ENCODE assay signal across 23 mouse cellular contexts in the genomic region with DNA sequence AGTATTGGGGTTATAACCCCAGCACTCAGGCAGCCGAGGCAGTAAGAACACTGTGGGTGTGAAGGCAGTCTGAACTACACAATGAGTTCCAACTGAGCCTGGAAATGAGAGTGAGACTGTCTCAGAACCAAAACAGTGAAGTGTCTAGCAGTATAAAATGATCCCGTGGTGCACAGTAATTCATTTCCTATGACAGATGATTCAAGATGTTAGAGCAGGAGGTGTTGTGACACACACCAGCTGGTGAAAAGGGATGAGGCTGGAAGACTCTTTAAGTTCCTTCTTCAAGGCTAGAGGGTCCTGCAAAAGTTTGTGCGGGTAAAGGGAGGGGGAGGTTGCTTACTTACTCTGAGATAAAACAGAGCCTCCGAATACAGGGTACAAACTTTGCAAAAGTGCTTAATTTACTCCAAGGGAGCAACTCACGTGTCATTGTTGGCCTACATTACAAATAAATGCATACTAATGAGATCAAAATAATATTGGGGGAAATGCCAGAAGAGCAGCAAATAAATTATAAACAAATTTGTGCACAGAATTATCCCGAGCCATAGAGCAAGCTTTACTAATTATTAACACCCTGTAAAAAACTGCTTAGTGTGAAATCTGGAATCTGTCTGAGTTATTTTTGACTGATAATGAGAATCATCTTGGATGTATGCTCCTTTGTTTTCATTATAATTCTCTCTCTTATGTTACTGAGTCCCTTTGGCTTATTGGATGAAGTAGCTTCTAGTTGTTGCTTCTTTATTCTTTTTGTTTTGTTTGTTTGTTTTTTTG.
A peak's percentile ranks its signal among the peaks of the same experiment; 100 is the strongest.
DNase-seq lines count a peak whose midpoint lies in the region; ATAC-seq and TF ChIP-seq lines count a peak whose summit lies in the region.
"Had no signal": no experiment of that assay in that cellular context is flagged by ENCODE, and none has a peak within 500 bp of the region (broad histone marks: within the 10 kb centered on the region; RNA-seq: fewer than 3 reads in every experiment).

No protein-coding gene starts in this region.

- DNase-seq in right cerebral cortex, adult 18-20 months: peak; percentile 3
- DNase-seq in right cerebral cortex, postnatal 4 days: no peak
- DNase-seq in forebrain, postnatal 0 days: peak; percentile 68
- peak; percentile 36 for DNase-seq in layer of hippocampus, adult 9-10 months (ENCODE audit: low spot score)
- no peak for DNase-seq in gastrocnemius, adult 8-10 months (ENCODE audit: low spot score in 2 of 2)
- DNase-seq in kidney, adult 2 months: no peak
- no peak for DNase-seq in testis, postnatal 10 days (ENCODE audit: low spot score)
- DNase-seq: adrenal gland, postnatal 10 days; cerebellum, adult 11 months; cerebellum, adult 9-11 months; heart, postnatal 4 days; kidney, adult 18-20 months; kidney, postnatal 10 days; liver, postnatal 0 days; lung, postnatal 14 days; thymus, postnatal 14 days had no signal

- H3K4me1 ChIP-seq in forebrain, postnatal 0 days (ENCODE audit: insufficient read depth): no peaks in the 10 kb centered on the region
- no peaks in the 10 kb centered on the region for H3K4me1 ChIP-seq in kidney, adult 2 months (ENCODE audit: control insufficient read depth, insufficient read depth, low read length)
- H3K4me1 ChIP-seq: heart, embryonic 15.5 days; limb, embryonic 12.5 days had no signal

- peak; percentile 91 for ATAC-seq in forebrain, postnatal 0 days
- ATAC-seq: inflammation-experienced regulatory T-cells, adult 6 months; liver, postnatal 0 days had no signal

- no peak for TF ChIP-seq POLR2A in kidney, adult 2 months (IDR thresholded peaks at IDR 0.05; ENCODE audit: low read depth, low read length)

- no peak overlapping the region for H3K27ac ChIP-seq in forebrain, postnatal 0 days (ENCODE audit: low read depth, low read length)
- H3K27ac ChIP-seq in kidney, adult 2 months (ENCODE audit: insufficient read depth, low read depth, low read length): no peak overlapping the region
- H3K27ac ChIP-seq: heart, embryonic 15.5 days; hindbrain, embryonic 14.5 days; limb, embryonic 12.5 days; stomach, postnatal 0 days had no signal

- H3K9ac ChIP-seq in forebrain, postnatal 0 days: no peak overlapping the region
- H3K9ac ChIP-seq: heart, embryonic 15.5 days; hindbrain, embryonic 14.5 days; limb, embryonic 12.5 days; liver, postnatal 0 days had no signal

- TF ChIP-seq CTCF in forebrain, postnatal 0 days (IDR thresholded peaks at IDR 0.05; ENCODE audit: low read depth): no peak
- TF ChIP-seq CTCF in kidney, adult 2 months (conservative IDR thresholded peaks at IDR 0.05; ENCODE audit: insufficient read depth, insufficient read length, low read depth, low read length): no peak

- H3K9me3 ChIP-seq in forebrain, postnatal 0 days (ENCODE audit: low read length): no peaks in the 10 kb centered on the region
- H3K9me3 ChIP-seq: heart, embryonic 15.5 days; limb, embryonic 12.5 days had no signal

- H3K4me2 ChIP-seq in forebrain, postnatal 0 days (ENCODE audit: low read depth): no peak overlapping the region
- H3K4me2 ChIP-seq: heart, embryonic 15.5 days; hindbrain, embryonic 14.5 days; limb, embryonic 12.5 days; liver, embryonic 11.5 days; midbrain, embryonic 11.5 days had no signal

- H3K4me3 ChIP-seq in forebrain, postnatal 0 days (ENCODE audit: low read depth, low read length): no peak overlapping the region
- no peak overlapping the region for H3K4me3 ChIP-seq in kidney, adult 2 months (ENCODE audit: insufficient read depth, low read depth, low read length)
- H3K4me3 ChIP-seq: heart, embryonic 15.5 days; limb, embryonic 12.5 days had no signal

- H3K36me3 ChIP-seq in forebrain, postnatal 0 days (ENCODE audit: insufficient read depth): no peaks in the 10 kb centered on the region
- no peaks in the 10 kb centered on the region for H3K36me3 ChIP-seq in kidney, adult 2 months (ENCODE audit: control insufficient read depth, insufficient read depth, low read length)
- H3K36me3 ChIP-seq: heart, embryonic 15.5 days; limb, embryonic 12.5 days had no signal

- WGBS in forebrain, postnatal 0 days: 40% methylated on average over 6 of the region's 6 CpGs
- 34% methylated on average over 6 of the region's 6 CpGs for WGBS in kidney, adult 2 months

- no peaks in the 10 kb centered on the region for H3K27me3 ChIP-seq in forebrain, postnatal 0 days (ENCODE audit: insufficient read depth, low read length)
- no peaks in the 10 kb centered on the region for H3K27me3 ChIP-seq in kidney, adult 2 months (replicated peaks; ENCODE audit: control insufficient read depth, insufficient read depth, low read length)
- H3K27me3 ChIP-seq: heart, embryonic 15.5 days; limb, embryonic 12.5 days had no signal

Comparison
In these comparisons a context has a peak if more than half of its experiments do, and no peak if none do; other contexts are left out.
1. DNase-seq: peak in right cerebral cortex, adult 18-20 months (single experiment), forebrain, postnatal 0 days (single experiment) and layer of hippocampus, adult 9-10 months (single experiment); none in right cerebral cortex, postnatal 4 days (single experiment), gastrocnemius, adult 8-10 months (0 of 2), kidney, adult 2 months (single experiment) and testis, postnatal 10 days (single experiment).